Mouse (Mus musculus): ENCODE results near the gene Rgs11. TPM values are rescaled to one million over a fixed set of nuclear protein-coding genes. Genes with fewer than 3 reads are reported as not detected.

The Rgs11 gene
- polyA plus RNA-seq, 1 experiment from 2014 or later, result 9.3 TPM

DNA sequence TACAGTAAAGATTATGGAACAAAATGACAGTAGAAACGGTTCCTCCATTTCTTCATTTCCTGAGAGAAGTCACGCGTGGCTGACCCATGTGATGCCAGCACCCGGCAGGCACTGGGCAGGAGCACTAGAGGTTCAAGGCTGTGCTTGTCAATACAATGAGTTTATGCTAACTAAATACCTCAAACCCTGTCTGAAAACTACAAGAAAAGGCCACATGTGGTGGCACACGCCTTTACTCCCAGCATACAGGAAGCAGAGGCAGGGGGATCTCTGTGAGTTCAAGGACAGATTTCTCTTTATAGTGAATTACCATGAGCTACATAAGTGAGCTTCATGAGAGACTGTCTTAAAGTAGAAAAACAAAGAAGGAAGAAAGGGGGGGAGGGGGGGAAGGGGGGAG is 28.4 kb downstream of the Rgs11 start:
- no peak overlapping the region for H3K9ac ChIP-seq
- peaks cover 6% of the 10 kb centered on the region; the same call in 1 of the 2 replicates for H3K4me1 ChIP-seq
- H3K4me2 ChIP-seq, result no peak overlapping the region
- H3K4me3 ChIP-seq, result no peak overlapping the region
- H3K9me3 ChIP-seq, result no peaks in the 10 kb centered on the region
- no peak overlapping the region for H3K27ac ChIP-seq (replicated peaks)
- WGBS, result 80% methylated on average over 5 of the region's 5 CpGs
- no peaks in the 10 kb centered on the region for H3K27me3 ChIP-seq (replicated peaks)
- ATAC-seq (ENCODE audit: extremely low read depth, insufficient number of reproducible peaks, low FRiP score, low TSS enrichment), result no peak
- 0 out of 2 replicates have a peak, but pooled peaks cover 4% of the 10 kb centered on the region for H3K36me3 ChIP-seq

DNA sequence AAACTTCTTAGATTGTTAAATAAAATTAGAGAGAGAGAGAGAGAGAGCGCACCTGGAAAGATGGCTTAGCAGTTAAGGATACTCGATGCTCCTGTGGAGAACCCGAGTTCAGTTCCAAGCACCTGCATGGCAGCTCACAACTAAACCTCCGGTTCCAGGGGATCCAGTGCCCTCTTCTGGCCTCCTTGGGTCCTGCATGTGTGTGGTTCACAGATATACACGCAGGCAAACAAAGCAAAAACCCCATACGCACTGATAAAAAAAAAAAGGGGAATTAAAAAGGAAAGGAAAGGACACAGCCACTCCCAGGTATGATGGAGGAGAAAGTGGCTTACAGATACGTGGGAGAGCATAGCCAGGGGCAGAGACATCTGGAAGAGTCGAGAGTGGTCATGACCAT is 30.1 kb downstream of the Rgs11 start:
- H3K4me1 ChIP-seq, result peaks cover 8% of the 10 kb centered on the region; the same call in 1 of the 2 replicates
- ATAC-seq (ENCODE audit: extremely low read depth, insufficient number of reproducible peaks, low FRiP score, low TSS enrichment), result no peak

DNA sequence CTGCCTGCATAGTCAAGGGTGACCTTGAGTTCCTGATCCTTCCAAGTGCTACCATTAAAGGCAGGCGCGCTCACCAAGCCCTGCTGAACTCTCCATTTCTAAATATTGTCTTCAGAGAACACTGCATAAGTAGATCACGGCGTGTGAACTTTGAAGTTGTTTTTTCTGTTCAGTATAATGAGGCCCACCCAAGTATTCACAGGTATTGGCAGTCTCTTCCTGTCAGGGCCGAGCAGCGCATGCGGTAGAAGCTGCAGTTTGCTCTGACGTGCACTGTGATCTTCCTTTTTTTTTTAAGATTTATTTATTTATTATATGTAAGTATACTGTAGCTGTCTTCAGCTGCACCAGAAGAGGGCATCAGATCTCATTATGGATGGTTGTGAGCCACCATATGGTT is 31.6 kb downstream of the Rgs11 start:
- H3K4me3 ChIP-seq, result no peak overlapping the region
- peaks cover 8% of the 10 kb centered on the region; the same call in 1 of the 2 replicates for H3K4me1 ChIP-seq
- 81% methylated on average over 8 of the region's 8 CpGs for WGBS
- no peaks in the 10 kb centered on the region for H3K9me3 ChIP-seq
- no peak overlapping the region for H3K27ac ChIP-seq (replicated peaks)
- no peak overlapping the region for H3K4me2 ChIP-seq
- H3K9ac ChIP-seq, result no peak overlapping the region
- ATAC-seq (ENCODE audit: extremely low read depth, insufficient number of reproducible peaks, low FRiP score, low TSS enrichment), result no peak
- no peaks in the 10 kb centered on the region for H3K27me3 ChIP-seq (replicated peaks)
- 0 out of 2 replicates have a peak, but pooled peaks cover 4% of the 10 kb centered on the region for H3K36me3 ChIP-seq

More for the DNA sequence above, 30.1 kb downstream of the Rgs11 start:
- Histone ChIP-seq H3K36me3 (0 out of 2 replicates have a peak, but pooled peaks cover 4% of the 10 kb centered on the region), H3K4me3 (no peak overlapping the region), H3K27me3 (replicated peaks) (no peaks in the 10 kb centered on the region), H3K4me2 (no peak overlapping the region), H3K9ac (no peak overlapping the region), H3K27ac (replicated peaks) (no peak overlapping the region), H3K9me3 (no peaks in the 10 kb centered on the region)
- 70% methylated on average over 8 of the region's 8 CpGs for WGBS

DNA sequence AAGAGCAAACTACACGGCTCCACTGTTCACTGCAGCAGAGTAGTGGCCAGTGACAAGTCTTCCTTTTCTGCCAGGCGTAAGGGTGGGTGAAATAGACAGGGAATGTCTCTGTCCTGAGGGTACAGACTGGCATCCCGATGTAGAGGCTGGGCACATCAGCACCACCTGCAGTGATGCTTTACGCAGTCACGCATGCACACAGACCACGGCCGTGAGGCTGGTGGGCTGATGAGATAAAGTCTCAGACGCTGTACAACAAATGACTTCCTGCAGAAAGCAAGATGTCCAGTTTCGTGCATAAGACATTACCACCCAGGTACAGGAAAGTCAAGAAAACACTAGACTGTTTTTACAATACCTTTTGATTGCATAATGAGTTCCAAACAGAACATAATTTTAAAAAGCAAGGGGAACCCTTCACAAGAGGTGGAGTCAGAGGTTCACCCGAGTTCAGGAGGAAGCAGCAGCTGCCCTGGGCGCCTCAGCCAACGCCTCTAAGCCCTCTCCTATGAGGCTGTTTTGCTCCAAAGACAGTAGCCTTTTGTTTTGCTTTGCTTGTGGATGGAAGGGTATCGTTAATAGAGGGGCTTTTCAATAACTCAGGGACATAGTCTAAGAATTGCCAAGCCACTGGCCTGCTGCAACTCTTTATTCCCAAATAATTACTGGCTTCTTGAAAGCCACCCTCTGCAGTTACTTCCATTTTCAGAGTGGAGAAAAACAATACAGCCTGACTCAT is 32.5 kb downstream of the Rgs11 start:
- 0 out of 2 replicates have a peak, but pooled peaks cover 4% of the 10 kb centered on the region for H3K36me3 ChIP-seq
- peaks cover 14% of the 10 kb centered on the region for H3K4me1 ChIP-seq
- H3K27ac ChIP-seq (replicated peaks), result no peak overlapping the region; the same call in 1 of the 2 replicates
- no peak overlapping the region for H3K4me3 ChIP-seq
- no peaks in the 10 kb centered on the region for H3K9me3 ChIP-seq
- 57% methylated on average over 13 of the region's 13 CpGs for WGBS
- ATAC-seq (ENCODE audit: extremely low read depth, insufficient number of reproducible peaks, low FRiP score, low TSS enrichment), result no peak
- no peak overlapping the region for H3K4me2 ChIP-seq
- H3K27me3 ChIP-seq (replicated peaks), result no peaks in the 10 kb centered on the region
- no peak overlapping the region for H3K9ac ChIP-seq

DNA sequence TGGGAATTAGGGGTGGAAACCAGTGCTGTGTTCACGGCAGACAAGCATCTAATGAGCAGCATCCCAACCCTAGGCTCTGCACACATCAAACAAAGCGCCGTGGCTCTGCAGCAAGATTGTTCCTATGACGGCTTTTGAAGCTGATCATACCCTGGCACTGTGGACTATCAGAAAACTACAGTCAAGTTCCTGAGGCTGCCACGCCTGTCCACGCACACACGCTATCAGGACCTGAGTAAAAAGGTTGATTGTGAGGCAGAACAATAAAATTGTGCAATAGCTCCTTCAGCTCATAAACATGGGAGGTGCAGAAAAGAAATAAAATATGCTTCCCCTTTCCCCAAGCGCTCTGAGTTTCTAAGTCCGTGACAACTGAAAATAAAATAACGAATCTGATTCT is 34.9 kb downstream of the Rgs11 start:
- no peak overlapping the region for H3K9ac ChIP-seq
- WGBS, result 77% methylated on average over 10 of the region's 10 CpGs

DNA sequence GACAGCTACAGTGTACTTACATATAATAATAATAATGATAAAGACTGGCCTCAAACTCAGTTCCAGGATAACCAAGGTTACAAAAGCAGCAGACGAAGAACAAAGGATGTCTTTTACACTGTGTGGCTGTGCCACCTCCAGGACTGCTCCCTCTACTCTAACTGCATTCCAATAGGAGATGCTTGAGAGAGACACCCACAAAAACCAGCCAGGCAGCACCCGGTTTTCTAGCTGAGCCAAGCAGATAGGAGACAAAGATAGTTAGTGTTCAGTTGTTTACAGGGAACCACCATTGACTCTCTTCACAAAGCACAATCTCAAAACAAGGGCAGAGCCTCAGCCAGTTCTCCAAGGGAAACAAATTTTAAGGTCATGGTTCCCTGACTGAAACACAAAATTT is 36.8 kb downstream of the Rgs11 start:
- Histone ChIP-seq H3K4me1 (peaks cover 39% of the 10 kb centered on the region), H3K36me3 (no peaks in the 10 kb centered on the region), H3K9ac (no peak overlapping the region), H3K9me3 (no peaks in the 10 kb centered on the region), H3K4me3 (no peak overlapping the region), H3K27me3 (replicated peaks) (no peaks in the 10 kb centered on the region), H3K27ac (replicated peaks) (no peak overlapping the region), H3K4me2 (no peak overlapping the region)
- ATAC-seq (ENCODE audit: extremely low read depth, insufficient number of reproducible peaks, low FRiP score, low TSS enrichment), result no peak
- WGBS, result 63% methylated on average over 2 of the region's 2 CpGs

More for the DNA sequence above, 34.9 kb downstream of the Rgs11 start:
- H3K9me3 ChIP-seq, result no peaks in the 10 kb centered on the region
- H3K27me3 ChIP-seq (replicated peaks), result no peaks in the 10 kb centered on the region
- H3K4me3 ChIP-seq, result no peak overlapping the region
- H3K4me1 ChIP-seq, result peaks cover 30% of the 10 kb centered on the region
- no peak for ATAC-seq (ENCODE audit: extremely low read depth, insufficient number of reproducible peaks, low FRiP score, low TSS enrichment)
- H3K4me2 ChIP-seq, result no peak overlapping the region
- no peak overlapping the region for H3K27ac ChIP-seq (replicated peaks)
- H3K36me3 ChIP-seq, result 0 out of 2 replicates have a peak, but pooled peaks cover 3% of the 10 kb centered on the region

DNA sequence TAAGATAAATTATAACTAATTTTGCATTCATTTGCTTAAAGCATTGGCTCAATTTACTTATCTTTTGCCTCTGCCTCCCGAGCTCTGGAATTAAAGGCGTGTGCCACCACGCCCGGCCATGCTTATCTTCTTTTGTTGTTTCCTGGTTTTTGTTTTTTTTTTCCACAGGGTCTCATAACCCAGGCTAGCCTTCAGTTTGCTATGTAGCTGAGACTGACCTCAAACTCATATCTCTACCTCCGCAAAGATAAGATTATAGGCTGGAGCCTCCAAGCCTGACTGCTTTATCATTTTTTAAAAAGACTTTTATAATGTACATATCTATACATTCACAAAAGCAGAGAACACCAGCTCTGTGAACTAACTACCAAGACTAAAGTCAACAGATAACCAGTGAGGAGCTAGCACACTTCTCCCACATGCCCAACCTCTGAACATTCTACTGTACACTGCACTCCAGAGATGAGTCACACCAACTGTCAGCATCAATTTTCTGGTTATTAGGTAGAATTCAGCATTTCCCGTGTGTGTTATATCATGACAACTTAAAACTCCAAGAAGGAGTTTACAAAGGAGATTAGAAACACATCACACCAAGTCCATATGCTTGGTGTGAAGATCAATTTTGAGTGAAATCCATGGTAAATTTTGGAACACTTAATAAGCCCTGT is 37.5 kb downstream of the Rgs11 start:
- Histone ChIP-seq H3K4me2 (no peak overlapping the region), H3K36me3 (no peaks in the 10 kb centered on the region), H3K9me3 (no peaks in the 10 kb centered on the region), H3K4me3 (no peak overlapping the region), H3K9ac (no peak overlapping the region), H3K27me3 (replicated peaks) (no peaks in the 10 kb centered on the region), H3K4me1 (peaks cover 37% of the 10 kb centered on the region), H3K27ac (replicated peaks) (no peak overlapping the region)
- 55% methylated on average over 6 of the region's 6 CpGs for WGBS
- no peak for ATAC-seq (ENCODE audit: extremely low read depth, insufficient number of reproducible peaks, low FRiP score, low TSS enrichment)

DNA sequence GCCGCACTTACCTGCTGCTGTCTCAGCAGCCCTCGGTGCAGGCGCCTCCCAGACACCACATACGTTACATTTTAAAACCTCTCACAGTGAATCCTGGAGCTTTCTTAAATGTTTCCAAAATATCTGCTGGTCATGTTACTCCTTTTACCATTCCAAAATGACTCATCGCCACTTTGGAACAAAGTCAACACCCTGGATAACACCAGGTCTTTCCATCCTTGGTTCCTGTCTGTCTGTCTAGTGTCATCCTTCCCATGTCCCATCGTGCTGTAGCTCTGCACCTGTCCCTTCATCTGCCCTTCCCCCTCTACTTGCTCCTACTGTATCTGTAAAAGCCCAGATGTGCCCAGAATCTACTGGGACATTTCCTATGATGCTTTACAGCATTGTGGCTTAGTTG is 38.2 kb downstream of the Rgs11 start:
- H3K27ac ChIP-seq (replicated peaks), result no peak overlapping the region
- no peaks in the 10 kb centered on the region for H3K27me3 ChIP-seq (replicated peaks)
- H3K9ac ChIP-seq, result no peak overlapping the region
- no peak overlapping the region for H3K4me2 ChIP-seq
- WGBS, result 65% methylated on average over 6 of the region's 6 CpGs
- no peak overlapping the region for H3K4me3 ChIP-seq
- H3K4me1 ChIP-seq, result peaks cover 34% of the 10 kb centered on the region
- no peak for ATAC-seq (ENCODE audit: extremely low read depth, insufficient number of reproducible peaks, low FRiP score, low TSS enrichment)
- H3K36me3 ChIP-seq, result no peaks in the 10 kb centered on the region
- H3K9me3 ChIP-seq, result no peaks in the 10 kb centered on the region

- Histone ChIP-seq H3K27ac (replicated peaks) (peak overlapping the region; percentile 87), H3K36me3 (no peaks in the 10 kb centered on the region), H3K4me2 (peak overlapping the region; percentile 89), H3K4me1 (peaks cover 31% of the 10 kb centered on the region), H3K9me3 (no peaks in the 10 kb centered on the region), H3K9ac (peak overlapping the region; percentile 87), H3K4me3 (peak overlapping the region; percentile 64), H3K27me3 (replicated peaks) (peaks cover 8% of the 10 kb centered on the region; the same call in 1 of the 2 replicates)
- 1% methylated on average over 32 of the region's 32 CpGs for WGBS
- ATAC-seq (ENCODE audit: extremely low read depth, insufficient number of reproducible peaks, low FRiP score, low TSS enrichment), result peak; percentile 53
Observed at GRCm38 (mm10) chr17:26243471-26244100, 40.8 kb downstream of the Rgs11 start.

DNA sequence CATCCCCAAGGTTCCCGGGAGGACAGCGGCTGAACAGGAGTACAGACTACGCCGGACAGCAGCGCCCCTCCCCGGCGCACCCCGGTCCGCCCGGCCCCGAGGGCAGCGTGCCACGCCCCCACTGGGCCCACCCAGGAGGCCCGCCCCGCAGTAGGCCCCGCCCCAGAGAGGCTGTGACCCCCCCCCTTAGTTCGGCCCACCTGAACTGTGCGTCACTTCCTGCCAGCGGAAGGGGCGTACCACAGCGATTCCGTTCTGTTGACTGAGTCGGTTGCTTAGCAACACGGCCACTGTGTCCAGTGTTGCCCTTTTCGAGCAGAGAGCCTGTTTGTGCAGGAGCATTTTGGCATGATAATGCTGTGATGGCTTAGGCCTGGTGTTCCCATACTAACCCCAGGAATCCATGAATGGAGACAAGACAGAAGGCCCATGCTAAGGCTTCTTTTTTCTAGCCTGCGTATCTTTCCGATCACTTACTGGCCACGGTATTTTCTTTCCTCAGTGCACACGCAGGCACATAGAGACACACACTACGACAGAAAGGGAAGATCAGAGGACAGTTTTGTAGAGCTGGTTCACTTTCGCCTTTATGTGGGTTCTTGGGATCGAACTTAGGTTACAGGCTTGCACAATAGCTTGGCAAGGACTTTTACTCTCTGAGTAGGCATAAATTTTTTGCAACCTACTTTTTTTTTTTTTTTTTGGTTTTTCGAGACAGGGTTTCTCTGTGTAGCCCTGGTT is 41.5 kb downstream of the Rgs11 start, which contains the start of gene Fam234a:
Gene Fam234a (minus strand): TSS at position 142 of the 741 bp plus-strand sequence.
- peak within 1 kb of the TSS; percentile 87 for H3K27ac ChIP-seq (replicated peaks)
- WGBS, result 7% methylated on average over 33 of the region's 33 CpGs
- peaks cover 31% of the 10 kb centered on the region for H3K4me1 ChIP-seq
- H3K4me3 ChIP-seq, result peak within 1 kb of the TSS; percentile 64
- H3K4me2 ChIP-seq, result peak within 1 kb of the TSS; percentile 89
- peaks cover 8% of the 10 kb centered on the region; the same call in 1 of the 2 replicates for H3K27me3 ChIP-seq (replicated peaks)
- peak within 1 kb of the TSS; percentile 87 for H3K9ac ChIP-seq
- no peaks in the 10 kb centered on the region for H3K36me3 ChIP-seq
- peak; percentile 96 for ATAC-seq (ENCODE audit: extremely low read depth, insufficient number of reproducible peaks, low FRiP score, low TSS enrichment)
- H3K9me3 ChIP-seq, result no peaks in the 10 kb centered on the region

All from heart, embryonic 13.5 days (tissue).